Mouse (Mus musculus): ENCODE data around the gene Chrna3. TPM values are rescaled to one million over a fixed set of nuclear protein-coding genes. Genes with fewer than 3 reads are reported as not detected.
A peak's percentile ranks its signal among the peaks of the same experiment; 100 is the strongest.

The Chrna3 gene
- polyA plus RNA-seq, 1 experiment from 2014 or later = 3.2 TPM

- Histone ChIP-seq H3K9ac (ENCODE audit: low read length) (peak within 1 kb of the TSS; percentile 58), H3K9me3 (ENCODE audit: control insufficient read depth, low read length) (no peaks in the 10 kb centered on the region), H3K27ac (replicated peaks) (no peak within 1 kb of the TSS), H3K36me3 (ENCODE audit: control insufficient read depth, insufficient read depth, low read length) (no peaks in the 10 kb centered on the region), H3K4me3 (ENCODE audit: low read depth, low read length) (peak within 1 kb of the TSS; percentile 40), H3K4me2 (replicated peaks; ENCODE audit: low read depth) (peak within 1 kb of the TSS; percentile 78), H3K27me3 (ENCODE audit: control insufficient read depth, insufficient read depth, low read length) (no peaks in the 10 kb centered on the region), H3K4me1 (replicated peaks; ENCODE audit: control insufficient read depth, insufficient read depth) (no peaks in the 10 kb centered on the region)
- 1% methylated on average over 23 of the region's 23 CpGs for WGBS
- ATAC-seq (ENCODE audit: low FRiP score, low TSS enrichment) = peak; percentile 41
- peak; percentile 27 for DNase-seq (ENCODE audit: low spot score)
- TF ChIP-seq CTCF (IDR thresholded peaks at IDR 0.05; ENCODE audit: low read depth) = no peak
- TF ChIP-seq EP300 (optimal IDR thresholded peaks at IDR 0.05) = no peak
Observed at GRCm38 (mm10) chr9:55048211-55048880, 22.0 kb upstream of the Chrna3 start, which contains the start of gene Chrnb4. Gene Chrnb4 (minus strand): TSS chr9:55048779.

- no peaks in the 10 kb centered on the region for H3K36me3 ChIP-seq (ENCODE audit: control insufficient read depth, insufficient read depth, low read length)
- no peaks in the 10 kb centered on the region for H3K4me1 ChIP-seq (replicated peaks; ENCODE audit: control insufficient read depth, insufficient read depth)
- no peaks in the 10 kb centered on the region for H3K9me3 ChIP-seq (ENCODE audit: control insufficient read depth, low read length)
- DNase-seq (ENCODE audit: low spot score) (no peak), ATAC-seq (ENCODE audit: low FRiP score, low TSS enrichment) (no peak)
- no peak overlapping the region for H3K4me3 ChIP-seq (ENCODE audit: low read depth, low read length)
- H3K27ac ChIP-seq (replicated peaks) = no peak overlapping the region
- no peak for TF ChIP-seq EP300 (optimal IDR thresholded peaks at IDR 0.05)
- TF ChIP-seq CTCF (IDR thresholded peaks at IDR 0.05; ENCODE audit: low read depth) = peak; percentile 52
- no peak overlapping the region for H3K9ac ChIP-seq (ENCODE audit: low read length)
- 0% methylated on average over 3 of the region's 3 CpGs for WGBS
- H3K27me3 ChIP-seq (ENCODE audit: control insufficient read depth, insufficient read depth, low read length) = no peaks in the 10 kb centered on the region
- H3K4me2 ChIP-seq (replicated peaks; ENCODE audit: low read depth) = no peak overlapping the region
Observed at GRCm38 (mm10) chr9:55046764-55047163, 20.4 kb upstream of the Chrna3 start.

- no peak overlapping the region for H3K4me3 ChIP-seq (ENCODE audit: low read depth, low read length)
- WGBS = 60% methylated on average over 2 of the region's 2 CpGs
- TF ChIP-seq EP300 (optimal IDR thresholded peaks at IDR 0.05) = no peak
- no peak for TF ChIP-seq CTCF (IDR thresholded peaks at IDR 0.05; ENCODE audit: low read depth)
- no peak overlapping the region for H3K4me2 ChIP-seq (replicated peaks; ENCODE audit: low read depth)
- H3K9ac ChIP-seq (ENCODE audit: low read length) = no peak overlapping the region
- no peaks in the 10 kb centered on the region for H3K27me3 ChIP-seq (ENCODE audit: control insufficient read depth, insufficient read depth, low read length)
- H3K9me3 ChIP-seq (ENCODE audit: control insufficient read depth, low read length) = no peaks in the 10 kb centered on the region
- DNase-seq (ENCODE audit: low spot score) (no peak), ATAC-seq (ENCODE audit: low FRiP score, low TSS enrichment) (no peak)
- H3K27ac ChIP-seq (replicated peaks) = no peak overlapping the region
- H3K4me1 ChIP-seq (replicated peaks; ENCODE audit: control insufficient read depth, insufficient read depth) = no peaks in the 10 kb centered on the region
- H3K36me3 ChIP-seq (ENCODE audit: control insufficient read depth, insufficient read depth, low read length) = no peaks in the 10 kb centered on the region
Observed at GRCm38 (mm10) chr9:55045001-55045400, 18.6 kb upstream of the Chrna3 start.

- H3K9me3 ChIP-seq (ENCODE audit: control insufficient read depth, low read length) = no peaks in the 10 kb centered on the region
- no peaks in the 10 kb centered on the region for H3K27me3 ChIP-seq (ENCODE audit: control insufficient read depth, insufficient read depth, low read length)
- no peak overlapping the region for H3K4me2 ChIP-seq (replicated peaks; ENCODE audit: low read depth)
- no peaks in the 10 kb centered on the region for H3K4me1 ChIP-seq (replicated peaks; ENCODE audit: control insufficient read depth, insufficient read depth)
- 20% methylated on average over 8 of the region's 8 CpGs for whole genome bisulfite sequencing
- no peak for ATAC-seq (ENCODE audit: low FRiP score, low TSS enrichment)
- no peak overlapping the region for H3K27ac ChIP-seq (replicated peaks)
- no peak overlapping the region for H3K4me3 ChIP-seq (ENCODE audit: low read depth, low read length)
- no peak overlapping the region for H3K9ac ChIP-seq (ENCODE audit: low read length)
- DNase-seq (ENCODE audit: low spot score) = no peak
- no peak for TF ChIP-seq CTCF (IDR thresholded peaks at IDR 0.05; ENCODE audit: low read depth)
- no peaks in the 10 kb centered on the region for H3K36me3 ChIP-seq (ENCODE audit: control insufficient read depth, insufficient read depth, low read length)
Observed at GRCm38 (mm10) chr9:55043688-55044087, 17.3 kb upstream of the Chrna3 start.

GRCm38 (mm10) chr9:55041389-55041788 lies 15.0 kb upstream of the Chrna3 start:
- no peaks in the 10 kb centered on the region for H3K36me3 ChIP-seq (ENCODE audit: control insufficient read depth, insufficient read depth, low read length)
- DNase-seq (ENCODE audit: low spot score) = no peak
- no peak overlapping the region for H3K4me3 ChIP-seq (ENCODE audit: low read depth, low read length)
- no peaks in the 10 kb centered on the region for H3K27me3 ChIP-seq (ENCODE audit: control insufficient read depth, insufficient read depth, low read length)
- no peak overlapping the region for H3K27ac ChIP-seq (replicated peaks)
- no peak overlapping the region for H3K9ac ChIP-seq (ENCODE audit: low read length)
- 73% methylated on average over 2 of the region's 2 CpGs for WGBS
- no peak overlapping the region for H3K4me2 ChIP-seq (replicated peaks; ENCODE audit: low read depth)
- no peak for ATAC-seq (ENCODE audit: low FRiP score, low TSS enrichment)
- TF ChIP-seq CTCF (IDR thresholded peaks at IDR 0.05; ENCODE audit: low read depth) = no peak
- TF ChIP-seq EP300 (optimal IDR thresholded peaks at IDR 0.05) = no peak
- no peaks in the 10 kb centered on the region for H3K9me3 ChIP-seq (ENCODE audit: control insufficient read depth, low read length)
- H3K4me1 ChIP-seq (replicated peaks; ENCODE audit: control insufficient read depth, insufficient read depth) = no peaks in the 10 kb centered on the region

GRCm38 (mm10) chr9:55039983-55040382 lies 13.6 kb upstream of the Chrna3 start:
- ATAC-seq (ENCODE audit: low FRiP score, low TSS enrichment) = no peak
- Histone ChIP-seq H3K27ac (replicated peaks) (no peak overlapping the region), H3K4me2 (replicated peaks; ENCODE audit: low read depth) (no peak overlapping the region), H3K27me3 (ENCODE audit: control insufficient read depth, insufficient read depth, low read length) (no peaks in the 10 kb centered on the region), H3K9ac (ENCODE audit: low read length) (no peak overlapping the region), H3K36me3 (ENCODE audit: control insufficient read depth, insufficient read depth, low read length) (no peaks in the 10 kb centered on the region), H3K9me3 (ENCODE audit: control insufficient read depth, low read length) (no peaks in the 10 kb centered on the region), H3K4me3 (ENCODE audit: low read depth, low read length) (no peak overlapping the region), H3K4me1 (replicated peaks; ENCODE audit: control insufficient read depth, insufficient read depth) (no peaks in the 10 kb centered on the region)
- WGBS = 65% methylated on average over 5 of the region's 5 CpGs
- TF ChIP-seq CTCF (IDR thresholded peaks at IDR 0.05; ENCODE audit: low read depth) = no peak
- no peak for TF ChIP-seq EP300 (optimal IDR thresholded peaks at IDR 0.05)
- DNase-seq (ENCODE audit: low spot score) = no peak

Measured in stomach, postnatal 0 days (tissue).